In genomic region chr2:32084111-32084871, GRCm38 (mm10) we compare ENCODE assay signal across 8 mouse cellular contexts. TPM values are rescaled to one million over a fixed set of nuclear protein-coding genes. Genes with fewer than 3 reads are reported as not detected.
DNase-seq lines count a peak whose midpoint lies in the region; TF ChIP-seq lines count a peak whose summit lies in the region.

TSS of gene Fam78a (minus strand) at chr2:32084857.

- H3K27me3 ChIP-seq in megakaryocyte, embryonic 14.5 days (replicated peaks) = peaks cover 15% of the 10 kb centered on the region
- H3K27me3 ChIP-seq in small intestine, adult 2 months (ENCODE audit: control insufficient read depth, insufficient read depth, low read length) = peaks cover 10% of the 10 kb centered on the region

- TF ChIP-seq CTCF in left cerebral cortex, adult 2 months (IDR thresholded peaks at IDR 0.05) = no peak
- TF ChIP-seq CTCF in small intestine, adult 2 months (IDR thresholded peaks at IDR 0.05; ENCODE audit: extremely low read depth, insufficient read length, insufficient replicate concordance, low read depth, low read length) = no peak

- DNase-seq in left cerebral cortex, adult 2 months (ENCODE audit: extremely low spot score in 1 of 2, low spot score in 2 of 2) = peak; percentile 52 to 57
- no peak for DNase-seq in left cerebral cortex, postnatal 4 days
- DNase-seq in cerebellum, postnatal 25 days = peak; percentile 45 to 64
- DNase-seq in gastrocnemius, postnatal 10 days = peak; percentile 42
- DNase-seq in induced T-regulatory cell, adult 2 months (ENCODE audit: low read depth) = peak; percentile 63
- no peak for DNase-seq in c-Kit-positive CD71-positive TER-119-positive erythroid progenitor cells, embryonic 14.5 days (ENCODE audit: low spot score)

- TF ChIP-seq POLR2A in small intestine, adult 2 months (IDR thresholded peaks at IDR 0.05; ENCODE audit: low read depth, low read length) = no peak

- 1% methylated on average over 68 of the region's 68 CpGs for WGBS in small intestine, adult 2 months

- H3K9me3 ChIP-seq in megakaryocyte, embryonic 14.5 days = 0 out of 2 replicates have a peak, but pooled peaks cover under 1% of the 10 kb centered on the region

- H3K36me3 ChIP-seq in megakaryocyte, embryonic 14.5 days (replicated peaks; ENCODE audit: low read length) = peaks cover 22% of the 10 kb centered on the region
- no peaks in the 10 kb centered on the region for H3K36me3 ChIP-seq in small intestine, adult 2 months (ENCODE audit: control insufficient read depth, insufficient read depth, low read length)

- H3K27ac ChIP-seq in left cerebral cortex, adult 2 months = peak within 1 kb of the TSS; percentile 87
- H3K27ac ChIP-seq in small intestine, adult 2 months (ENCODE audit: insufficient read depth, low read depth, low read length) = no peak within 1 kb of the TSS

- H3K4me3 ChIP-seq in left cerebral cortex, adult 2 months = peak within 1 kb of the TSS; percentile 65
- peak within 1 kb of the TSS; percentile 98 for H3K4me3 ChIP-seq in megakaryocyte, embryonic 14.5 days (replicated peaks)
- peak within 1 kb of the TSS; percentile 94 for H3K4me3 ChIP-seq in small intestine, adult 2 months (ENCODE audit: low read depth, low read length)

- peaks cover 79% of the 10 kb centered on the region for H3K4me1 ChIP-seq in megakaryocyte, embryonic 14.5 days
- H3K4me1 ChIP-seq in small intestine, adult 2 months (ENCODE audit: control insufficient read depth, insufficient read depth, insufficient read length, low read length) = peaks cover 17% of the 10 kb centered on the region

- intact Hi-C loops in left cerebral cortex, adult 2 months (cut with DNase I) = loop anchor here (5.0 kb wide), 1 partner anchor 48 kb away; no protein-coding TSS in a partner anchor
- intact Hi-C loops in left cerebral cortex, postnatal 4 days (cut with DNase I) = no loop called here

RNA-seq across cellular contexts. Expression of gene Fam78a, which starts in this region (rescaled TPM):
- 1 to 10 TPM; 9.0 to 9.7 TPM for total RNA-seq in left cerebral cortex, adult 2 months (2021)
- under 1 TPM; 0.70 to 0.92 TPM for total RNA-seq in left cerebral cortex, postnatal 4 days (2021)
- total RNA-seq in gastrocnemius, postnatal 10 days (2021) = 10 to 100 TPM; 23.9 to 25.2 TPM
- polyA plus RNA-seq in megakaryocyte, embryonic 14.5 days (2012; ENCODE audit: insufficient read depth, low replicate concordance) = 43.5 and 60.3 TPM in 2 replicates
- polyA plus RNA-seq in small intestine, adult 2 months (2012; rRNA removed) = 8.2 and 25.3 TPM in 2 replicates

Comparison
In these comparisons a context has a peak if more than half of its experiments do, and no peak if none do; other contexts are left out.
1. RNA of gene Fam78a (total RNA-seq): 23.9 to 25.2 TPM in gastrocnemius, postnatal 10 days and 9.0 to 9.7 TPM in left cerebral cortex, adult 2 months; 0.70 to 0.92 TPM in left cerebral cortex, postnatal 4 days; every median in the first group is over 4 times any median in the second.
2. DNase-seq: peak in left cerebral cortex, adult 2 months (2 of 2), cerebellum, postnatal 25 days (2 of 2), gastrocnemius, postnatal 10 days (single experiment) and induced T-regulatory cell, adult 2 months (single experiment); none in left cerebral cortex, postnatal 4 days (single experiment) and c-Kit-positive CD71-positive TER-119-positive erythroid progenitor cells, embryonic 14.5 days (single experiment).
3. Peak in every context shown above with its lines, with median percentiles within 50 percentile points of each other: H3K4me3 ChIP-seq.